Mouse (Mus musculus) left cerebral cortex, postnatal 10 days (tissue): ENCODE measurements around the gene Fn1. TPM values are rescaled to one million over a fixed set of nuclear protein-coding genes. Genes with fewer than 3 reads are reported as not detected.
A peak's percentile ranks its signal among the peaks of the same experiment; 100 is the strongest.

Experiments used
- DNase-seq, 2 experiments: peaks; one replicate each; pipeline ENCODE4 v3.0.0; 2021 to 2022; ENCODE audit warnings: low spot score in 2 of 2, mixed read lengths in 1 of 2; ENCODE audit errors: extremely low spot score in 1 of 2
- intact Hi-C: fragments of 180-260 bp; cut with DNase I; formaldehyde crosslinking; loops from one replicate; pipeline ENCODE4 v1.15.1; 2025
- total RNA-seq, 2 experiments: library from RNA; stranded (reverse); gene quantifications; 2 replicates each; pipeline ENCODE4 v1.2.3; 2021

The Fn1 gene
- total RNA-seq, 2 experiments from 2014 or later, result 109 to 121 TPM

DNA sequence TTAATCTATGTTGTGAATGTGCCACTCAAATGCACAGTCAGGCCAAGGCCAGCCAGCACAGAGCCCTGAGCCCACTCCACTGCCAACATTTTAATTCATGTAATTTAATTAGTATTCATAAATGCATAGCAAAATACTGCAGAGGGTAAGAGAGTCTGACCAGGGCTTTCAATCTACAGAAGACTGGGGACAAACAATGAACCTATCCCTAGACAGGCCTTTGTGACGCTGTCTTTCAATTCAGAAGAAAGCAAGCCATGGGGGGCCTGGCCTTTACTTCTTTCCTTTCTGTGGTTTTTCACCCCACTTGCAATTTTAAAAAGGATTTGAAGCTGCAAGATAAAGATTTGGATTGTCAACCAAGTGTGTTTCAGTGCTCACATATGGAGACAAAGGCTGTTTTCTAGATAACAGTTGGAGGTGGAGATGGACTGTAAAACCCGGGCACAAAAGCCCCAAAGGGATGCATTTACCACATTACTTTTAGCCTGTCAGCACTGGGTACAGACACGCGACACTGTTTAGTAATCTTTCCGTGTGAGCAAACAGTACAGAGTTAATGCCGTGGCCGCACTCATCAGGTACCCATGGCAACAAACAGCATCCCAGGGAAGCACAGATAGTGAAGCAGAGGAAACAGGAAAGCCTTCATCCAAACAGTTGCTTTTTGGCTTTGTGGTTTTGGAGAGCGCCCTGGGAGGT is 38.3 kb downstream of the Fn1 start:
- intact Hi-C loops, result no loop called here
- DNase-seq, result peak in 1 of 2 experiments; percentile 10

DNA sequence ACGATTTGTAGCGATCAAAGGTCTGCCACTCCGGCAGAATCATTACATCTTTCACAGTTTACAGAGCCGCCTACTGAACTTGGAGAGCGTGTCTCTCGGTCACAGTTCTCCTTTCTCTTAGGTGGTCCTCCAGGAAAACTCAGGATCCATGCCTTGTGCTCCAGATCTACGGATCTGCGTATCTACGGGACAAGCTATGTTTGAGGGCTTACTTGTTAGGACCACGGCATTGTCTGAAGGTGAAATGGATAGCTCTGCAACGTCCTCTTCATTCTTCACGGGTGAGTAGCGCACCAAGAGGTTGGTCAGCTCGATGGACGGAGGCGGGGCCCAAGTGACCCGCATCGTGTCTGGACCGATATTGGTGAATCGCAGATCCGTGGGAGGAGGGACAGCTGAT is 40.7 kb downstream of the Fn1 start:
- DNase-seq, result no peak
- intact Hi-C loops, result no loop called here

DNA sequence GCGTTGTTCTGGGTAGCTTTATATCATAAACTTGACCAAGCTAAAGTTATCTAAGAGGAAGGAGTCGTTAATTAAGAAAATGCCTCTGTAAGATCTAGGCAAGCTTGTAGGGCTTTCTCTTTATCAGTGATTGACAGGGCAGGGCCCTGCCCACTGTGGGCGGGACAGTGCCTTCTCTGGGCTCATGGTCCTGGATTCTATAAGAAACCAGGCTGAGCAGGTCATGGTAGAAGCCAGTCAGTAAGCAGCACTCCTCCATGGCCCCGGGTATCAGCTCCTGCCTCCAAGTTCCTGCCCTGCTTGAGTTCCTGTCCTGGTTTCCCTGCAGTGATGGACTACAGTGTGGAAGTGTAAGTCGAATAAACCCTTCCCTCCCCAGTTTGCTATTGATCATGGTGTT is 43.1 kb downstream of the Fn1 start:
- intact Hi-C loops, result loop anchor here (5.0 kb wide), 1 partner anchor 568 kb away; no protein-coding TSS in a partner anchor
- no peak for DNase-seq

DNA sequence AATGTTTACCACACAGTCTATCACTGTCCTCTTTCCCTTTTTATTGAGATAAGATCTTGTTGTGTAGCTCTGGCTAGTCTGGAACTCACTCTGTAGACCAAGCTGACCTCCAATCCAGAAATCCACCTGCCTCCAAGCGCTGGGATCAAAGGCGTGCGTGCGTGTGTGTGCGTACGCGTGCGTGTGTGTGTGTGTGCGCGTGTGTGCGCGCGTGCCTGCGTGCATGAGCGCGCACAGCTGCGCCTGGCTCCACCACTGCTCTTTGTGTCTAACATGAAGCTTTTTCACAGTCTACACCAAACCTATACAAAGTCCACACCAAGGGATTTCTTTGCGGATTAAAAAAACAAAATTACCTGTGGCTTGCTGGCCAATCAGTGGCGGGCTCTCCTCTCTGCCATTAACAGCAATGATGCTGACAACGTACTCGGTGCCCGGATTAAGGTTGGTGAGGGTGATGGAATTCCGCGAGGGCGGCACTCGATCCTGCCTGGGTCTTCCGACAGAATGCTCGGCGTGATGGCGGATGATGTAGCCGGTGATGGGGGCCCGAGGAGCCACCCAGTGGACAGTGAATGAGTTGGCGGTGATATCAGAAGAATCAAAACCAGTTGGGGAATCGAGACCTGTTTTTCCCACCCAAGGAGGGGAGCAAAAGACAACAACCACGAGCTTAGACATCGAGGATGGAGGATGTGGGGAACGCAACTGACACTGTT is 43.8 kb downstream of the Fn1 start:
- DNase-seq, result no peak

DNA sequence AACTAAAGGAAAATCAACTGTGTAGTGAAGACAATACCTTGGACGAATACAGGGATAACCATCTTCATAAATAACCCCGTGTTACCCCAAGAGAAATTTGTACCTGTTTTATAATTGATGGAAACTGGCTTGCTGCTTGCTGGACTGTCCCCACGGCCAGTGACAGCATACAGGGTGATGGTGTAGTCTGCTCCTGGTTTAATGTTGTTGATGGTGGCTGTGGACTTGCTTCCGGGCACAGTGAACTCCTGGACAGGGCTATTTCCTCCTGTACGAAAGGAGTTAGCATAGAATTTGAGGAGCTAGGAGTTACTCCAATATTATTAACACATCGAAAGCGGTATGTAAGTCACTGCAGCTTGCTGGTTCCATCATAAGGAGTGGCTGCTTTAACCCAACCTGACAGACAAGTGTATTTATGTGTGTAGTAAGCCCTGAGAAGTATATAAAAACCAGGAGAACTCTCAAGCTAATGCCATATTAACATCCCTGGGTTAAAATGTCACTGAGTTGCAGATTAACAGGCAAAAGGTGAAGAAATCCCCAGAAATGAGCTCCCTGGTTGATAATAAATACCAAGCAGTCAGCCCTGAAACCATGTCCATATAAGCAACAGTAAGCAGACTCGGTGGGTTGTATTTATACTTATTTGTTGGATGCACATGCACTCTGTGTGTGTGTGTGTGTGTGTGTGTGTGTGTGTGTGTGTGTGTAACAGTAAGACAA is 46.2 kb downstream of the Fn1 start:
- intact Hi-C loops, result loop anchor here (5.0 kb wide), 1 partner anchor 564 kb away; no protein-coding TSS in a partner anchor
- no peak for DNase-seq

More for the DNA sequence above, 43.8 kb downstream of the Fn1 start:
- intact Hi-C loops, result loop anchor here (5.0 kb wide), 1 partner anchor 567 kb away; no protein-coding TSS in a partner anchor

DNA sequence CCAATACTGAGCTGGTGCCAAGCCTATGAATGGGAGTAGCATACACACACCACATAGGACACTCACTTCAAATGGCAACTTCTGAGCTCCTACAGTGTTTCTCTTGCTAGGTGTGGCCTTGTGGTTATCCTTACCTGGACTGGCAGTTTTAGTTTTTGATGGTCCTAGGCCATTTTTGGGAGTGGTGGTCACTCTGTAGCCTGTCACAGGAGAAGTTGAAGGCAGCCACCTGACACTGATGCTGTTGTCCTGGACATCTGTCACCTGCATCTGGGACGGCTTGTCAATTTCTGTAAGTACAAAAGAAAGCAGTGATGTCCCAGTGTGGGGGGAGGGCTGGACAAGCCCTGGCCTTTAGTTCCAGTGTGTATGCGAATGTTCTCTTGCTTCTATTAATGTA is 47.2 kb downstream of the Fn1 start:
- intact Hi-C loops, result loop anchor here (5.0 kb wide), 1 partner anchor 563 kb away; no protein-coding TSS in a partner anchor
- no peak for DNase-seq

DNA sequence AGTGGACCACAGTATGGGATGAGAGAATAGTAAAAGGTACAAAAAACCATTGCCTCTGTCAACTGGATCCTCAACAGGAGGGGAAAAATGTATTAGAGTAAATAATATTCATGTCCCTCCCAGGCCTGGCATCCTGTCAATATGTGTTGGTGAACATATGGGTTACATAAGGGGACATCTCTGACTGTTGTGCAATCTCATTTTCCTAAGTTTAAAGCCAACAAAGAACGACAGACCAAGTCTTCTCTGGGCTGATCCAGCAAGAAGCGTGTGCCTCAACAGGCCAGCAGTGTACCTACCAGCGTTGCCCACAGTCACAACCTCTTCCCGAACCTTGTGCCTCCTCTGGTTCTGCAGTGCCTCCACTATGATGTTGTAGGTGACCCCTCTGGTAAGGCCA is 57.6 kb downstream of the Fn1 start:
- intact Hi-C loops, result no loop called here
- DNase-seq, result no peak

DNA sequence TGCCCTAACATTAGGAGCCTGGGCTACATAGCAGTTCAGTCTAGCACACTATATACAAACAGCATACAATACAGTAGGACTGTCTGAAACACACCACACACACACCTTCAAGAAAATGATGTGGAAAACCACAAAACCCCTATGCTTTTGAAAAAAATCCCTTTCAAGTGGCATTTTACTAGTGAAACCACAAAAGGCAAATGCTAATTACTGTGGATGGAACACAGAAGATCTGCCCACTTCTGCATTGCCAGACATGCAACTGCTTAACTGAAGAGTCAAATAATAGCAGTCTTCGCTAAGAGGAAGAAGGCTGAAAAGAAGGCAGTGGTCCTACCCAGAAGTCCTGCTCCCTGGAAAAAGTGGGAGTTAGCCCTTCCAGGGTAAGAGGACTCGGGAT is 58.7 kb downstream of the Fn1 start:
- intact Hi-C loops, result no loop called here
- no peak for DNase-seq

DNA sequence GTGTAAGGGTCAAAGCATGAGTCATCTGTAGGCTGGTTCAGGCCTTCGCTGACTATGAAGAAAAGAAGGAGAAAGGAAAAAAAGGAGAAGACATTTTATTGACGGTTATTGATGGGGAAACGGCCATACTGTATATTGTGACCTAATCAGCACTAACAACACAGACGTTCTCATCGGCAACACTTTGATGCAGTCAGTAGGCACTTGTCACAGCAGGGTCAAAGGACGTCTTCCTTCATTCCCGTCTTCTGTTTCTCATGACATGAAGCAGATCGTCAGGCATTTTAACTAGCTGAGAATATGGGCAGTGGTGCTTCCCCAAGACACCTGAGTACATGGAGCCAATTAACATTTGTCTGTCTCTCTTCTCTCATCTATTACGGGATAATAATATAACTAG is 59.8 kb downstream of the Fn1 start:
- intact Hi-C loops, result no loop called here

DNA sequence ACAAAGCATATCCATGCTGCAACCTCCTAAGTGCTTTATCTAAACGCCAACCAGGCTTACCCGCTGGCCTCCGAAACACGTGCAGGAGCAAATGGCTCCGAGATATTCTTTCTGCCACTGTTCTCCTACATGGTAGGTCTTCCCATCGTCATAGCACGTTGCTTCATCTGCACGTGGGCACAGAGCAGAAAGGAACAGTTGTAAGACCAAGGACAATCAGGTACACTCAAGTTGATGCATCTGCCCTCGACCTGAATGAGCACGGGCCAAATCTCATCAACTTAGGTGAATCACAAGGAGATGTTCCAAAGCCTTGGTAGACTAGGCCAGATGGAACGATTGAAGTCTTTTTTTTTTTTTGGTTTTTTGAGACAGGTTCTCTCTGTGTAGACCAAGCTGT is 63.0 kb downstream of the Fn1 start:
- no peak for DNase-seq
- intact Hi-C loops, result no loop called here

More for the DNA sequence above, 59.8 kb downstream of the Fn1 start:
- no peak for DNase-seq

DNA sequence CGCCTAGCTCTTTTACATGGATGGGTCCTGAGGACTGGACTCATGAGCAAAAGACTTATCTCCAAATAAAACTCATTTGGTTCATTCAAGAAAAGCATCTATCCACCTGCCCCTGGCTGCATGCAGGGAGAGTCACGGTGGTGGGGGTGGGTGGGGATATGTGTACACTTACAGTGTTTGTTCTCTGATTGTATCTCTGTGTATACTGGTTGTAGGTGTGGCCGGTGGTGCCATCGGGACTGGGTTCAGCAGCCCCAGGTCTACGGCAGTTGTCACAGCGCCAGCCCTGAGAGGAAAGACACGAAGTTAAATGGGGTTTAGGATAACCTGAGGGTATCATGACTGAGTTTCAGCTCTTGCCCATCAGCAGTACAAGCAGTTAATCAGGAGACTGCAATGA is 66.3 kb downstream of the Fn1 start:
- DNase-seq, result no peak
- intact Hi-C loops, result no loop called here

DNA sequence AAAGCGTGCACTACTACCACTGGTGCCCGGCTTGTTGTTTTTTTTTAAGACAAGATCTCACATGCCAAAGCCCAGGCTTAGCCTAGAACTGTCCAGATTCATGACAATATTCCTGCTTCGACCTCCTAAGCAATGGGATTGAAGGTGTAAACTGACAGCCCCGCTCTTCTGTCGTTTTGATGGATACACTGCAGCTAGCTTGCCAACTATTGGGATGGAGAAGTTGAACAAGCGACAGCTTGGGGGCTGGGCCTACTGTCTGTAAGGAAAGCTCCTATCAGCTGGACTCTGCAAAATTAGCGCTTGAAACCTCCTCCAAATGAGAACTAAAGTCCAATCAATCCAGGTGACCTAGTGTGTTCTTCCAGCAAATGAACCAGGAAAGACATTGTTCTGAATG is 69.1 kb downstream of the Fn1 start:
- intact Hi-C loops, result no loop called here
- DNase-seq, result no peak

DNA sequence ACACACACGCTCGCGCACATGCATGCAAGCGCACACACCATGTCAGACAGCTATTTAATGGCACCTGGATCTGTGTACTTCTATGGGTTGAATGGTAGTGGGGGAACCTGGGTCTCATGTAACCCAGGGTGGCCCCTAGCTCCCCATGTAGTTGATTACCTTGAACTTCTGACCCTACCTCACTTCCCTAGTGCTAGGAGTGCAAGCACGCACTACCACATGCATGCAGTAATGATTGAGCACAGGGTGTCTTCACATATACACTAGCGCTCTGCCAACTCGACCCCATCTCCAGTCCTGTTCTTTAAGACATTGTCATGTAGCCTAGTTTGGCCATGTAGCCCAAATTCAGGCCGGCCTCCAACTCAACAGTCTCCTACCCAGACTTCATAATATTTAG is 69.7 kb downstream of the Fn1 start:
- intact Hi-C loops, result no loop called here
- no peak for DNase-seq

DNA sequence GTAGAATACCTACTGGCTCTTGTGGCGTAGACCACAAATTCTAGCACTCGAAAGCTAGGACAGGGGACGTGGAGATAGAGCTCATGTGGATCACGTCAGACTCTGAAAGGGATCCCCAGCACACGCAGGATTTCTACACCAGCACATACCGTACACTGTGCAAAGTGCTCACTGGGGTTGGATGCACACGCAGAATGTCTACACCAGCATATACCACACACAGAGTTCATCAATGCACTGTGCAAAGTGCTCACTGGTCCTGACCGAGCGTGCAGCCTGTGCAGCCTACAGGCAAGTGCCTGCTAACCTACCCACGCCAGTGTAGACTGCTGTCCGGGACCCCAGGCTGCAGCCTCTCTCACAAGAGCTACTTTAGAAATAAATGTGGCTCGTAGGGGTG is 72.6 kb downstream of the Fn1 start:
- intact Hi-C loops, result no loop called here
- no peak for DNase-seq

DNA sequence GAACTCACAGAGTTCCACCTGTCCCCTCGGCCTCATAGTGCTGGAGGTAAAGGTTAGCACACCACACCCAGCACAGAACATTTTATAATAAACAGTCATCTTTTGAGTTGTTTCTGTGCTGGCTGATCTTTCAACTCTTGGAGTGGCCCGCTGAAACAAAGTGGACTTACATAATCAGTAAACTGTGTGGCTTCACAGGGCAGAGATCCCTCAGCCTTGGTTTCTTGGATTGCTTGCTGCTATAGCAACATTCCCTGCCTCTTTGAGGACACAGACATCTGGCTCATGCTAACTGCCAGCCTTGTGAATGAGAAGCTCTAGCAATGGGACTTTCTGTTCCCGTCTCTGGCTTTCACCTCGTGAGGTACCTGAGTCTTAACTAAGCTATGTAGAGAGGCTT is 73.5 kb downstream of the Fn1 start:
- DNase-seq, result no peak
- intact Hi-C loops, result no loop called here

DNA sequence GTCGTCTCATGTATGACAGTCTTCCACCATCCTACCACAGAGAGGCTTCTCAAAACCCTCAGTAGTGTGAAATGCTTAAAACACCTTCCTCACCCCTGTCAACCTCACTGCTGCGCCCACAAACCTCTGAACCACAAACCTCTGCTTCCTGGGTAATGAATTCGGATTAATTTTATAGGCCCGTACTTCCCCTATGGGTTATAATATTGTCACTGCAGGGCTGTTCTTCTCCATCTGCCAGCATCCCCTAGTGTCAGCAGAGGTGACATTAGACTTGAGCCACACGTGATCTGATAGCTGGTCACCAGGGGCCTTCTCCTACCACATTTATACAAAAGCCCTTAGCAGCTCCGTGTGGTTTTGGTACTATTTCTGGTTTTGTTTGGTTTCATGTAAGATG is 76.2 kb downstream of the Fn1 start:
- DNase-seq, result no peak
- intact Hi-C loops, result no loop called here

DNA sequence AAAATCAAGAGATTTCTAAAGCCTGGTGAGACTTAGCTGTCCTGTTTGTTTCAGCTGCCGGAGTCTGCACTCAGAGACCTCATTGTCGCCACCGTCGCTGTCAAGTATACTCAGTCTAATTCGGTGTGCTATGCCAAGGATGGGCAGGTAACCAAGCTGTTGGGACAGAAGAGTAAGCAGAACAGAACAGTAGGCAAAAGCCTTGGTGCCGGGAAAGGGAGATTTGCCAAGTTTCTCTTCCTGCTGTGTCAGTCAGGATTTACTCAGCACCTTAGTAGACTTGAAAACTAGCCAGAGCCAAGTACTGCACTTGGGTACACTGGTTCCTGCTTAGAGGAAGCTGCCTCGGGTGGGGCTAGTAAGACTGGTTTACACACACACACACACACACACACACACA is 77.0 kb downstream of the Fn1 start:
- intact Hi-C loops, result no loop called here
- no peak for DNase-seq

DNA sequence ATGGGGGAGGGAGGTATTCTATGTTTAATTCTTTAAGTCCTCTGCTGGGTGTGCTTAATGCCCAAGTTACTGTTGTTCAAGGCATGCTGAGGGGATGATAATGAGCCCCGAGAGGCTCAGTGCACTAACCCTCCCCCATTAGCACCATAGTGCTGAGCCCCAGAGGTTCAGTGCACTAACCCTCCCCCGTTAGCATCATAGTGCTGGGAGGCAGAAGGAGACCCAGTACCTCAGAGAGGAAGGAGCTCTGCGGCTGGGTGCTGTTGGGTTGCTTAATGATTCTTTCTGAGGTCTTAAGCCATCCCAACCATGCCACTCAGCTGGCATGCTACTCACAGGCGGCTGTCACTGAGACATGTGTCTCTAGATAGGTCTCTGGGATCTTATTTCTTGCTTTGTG is 82.9 kb downstream of the Fn1 start:
- intact Hi-C loops, result no loop called here
- no peak for DNase-seq

DNA sequence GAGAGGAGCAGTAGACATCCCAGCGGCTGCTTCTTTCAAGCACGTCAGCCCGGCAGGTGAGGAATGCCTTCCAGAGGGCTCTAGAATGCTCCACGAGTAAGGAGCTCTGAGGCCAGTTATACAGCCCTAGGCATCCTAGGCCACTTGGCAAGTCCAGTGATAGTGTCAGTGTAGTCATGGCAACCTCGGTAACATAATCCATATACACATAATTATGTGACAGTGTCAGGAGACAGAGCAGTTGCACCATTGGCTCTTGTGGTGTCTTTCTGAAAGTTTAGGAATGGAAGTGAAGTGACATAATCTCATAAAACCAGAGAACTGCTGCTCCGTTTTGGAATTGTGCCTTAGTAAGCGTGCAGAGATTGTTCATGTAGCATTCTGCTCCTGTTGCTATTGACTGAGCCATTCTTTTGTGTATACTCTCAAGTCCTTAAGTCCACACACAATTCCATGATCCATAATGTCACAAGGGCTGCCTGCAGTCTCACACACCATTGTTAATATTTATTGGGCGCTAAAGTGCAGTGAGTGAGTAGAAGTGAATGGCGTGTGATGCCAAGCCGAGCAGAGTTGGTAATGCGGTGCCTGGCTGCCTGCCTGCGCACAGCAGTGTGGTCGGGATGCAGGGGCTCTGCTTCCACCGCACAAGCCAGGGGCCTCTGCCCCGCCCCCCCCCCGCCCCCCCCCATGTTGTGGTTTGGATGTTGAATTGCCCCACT is 85.0 kb downstream of the Fn1 start:
- intact Hi-C loops, result no loop called here
- no peak for DNase-seq
